Mouse (Mus musculus) liver, embryonic 11.5 days (tissue): ENCODE results near the gene Gab1. TPM values are rescaled to one million over a fixed set of nuclear protein-coding genes. Genes with fewer than 3 reads are reported as not detected.

ENCODE experiments used
- polyA plus RNA-seq: library from polyadenylated mRNA; unstranded; fragments of >200 nt; fragmentation: Nextera tagmentation; extraction: Ambion mirVana; gene quantifications from 2 replicates; pipeline ENCODE4 v1.2.1, GENCODE M21; 2014

The Gab1 gene
- polyA plus RNA-seq, 1 experiment from 2014 or later = 19.5 TPM

Other genes with a start within 250 kb of the Gab1 start
- 92.7 and 108 TPM in 2 replicates for gene Smarca5, start 141.0 kb downstream of the Gab1 start, polyA plus RNA-seq
- gene Usp38, start 134.4 kb upstream of the Gab1 start, polyA plus RNA-seq = 22.3 and 28.1 TPM in 2 replicates